Mouse (Mus musculus) midbrain, embryonic 14.5 days (tissue): ENCODE measurements around the gene Nprl3. TPM values are rescaled to one million over a fixed set of nuclear protein-coding genes. Genes with fewer than 3 reads are reported as not detected.

ENCODE experiments used
- ATAC-seq: fragments of 200-750 bp; cut with Nextera tagmentation; 2 replicates; pipeline ENCODE4 v1.8.0; 2017; ENCODE audit warnings: moderate number of reproducible peaks, moderate library complexity; ENCODE audit not compliant: low FRiP score, low TSS enrichment
- DNase-seq: peaks from one replicate; pipeline ENCODE4 v3.0.0-alpha.2; 2015
- H3K27ac ChIP-seq: fragments of 300-500 bp; sonication (generic); replicated peaks from 2 replicates; pipeline ENCODE4 v1.5.1; 2014; ENCODE audit warnings: mild to moderate bottlenecking, low read depth, low read length, moderate library complexity
- H3K27me3 ChIP-seq: fragments of 300-500 bp; sonication (generic); 2 replicates; pipeline ENCODE4 v1.6.1; 2014; ENCODE audit warnings: low read length, control low read depth, mixed read lengths; ENCODE audit not compliant: control insufficient read depth, insufficient read depth
- H3K36me3 ChIP-seq: fragments of 300-500 bp; sonication (generic); 2 replicates; pipeline ENCODE4 v1.6.1; 2014; ENCODE audit warnings: low read length, control low read depth; ENCODE audit not compliant: control insufficient read depth, insufficient read depth
- H3K4me1 ChIP-seq: fragments of 300-500 bp; sonication (generic); 2 replicates; pipeline ENCODE4 v1.6.1; 2014; ENCODE audit warnings: mild to moderate bottlenecking, antibody characterized with exemption, low read length, control low read depth; ENCODE audit not compliant: control insufficient read depth, insufficient read depth
- H3K4me2 ChIP-seq: fragments of 300-500 bp; sonication (generic); 2 replicates; pipeline ENCODE4 v1.6.1; 2014; ENCODE audit warnings: mild to moderate bottlenecking, low read length, moderate library complexity
- H3K4me3 ChIP-seq: fragments of 300-500 bp; sonication (generic); replicated peaks from 2 replicates; pipeline ENCODE4 v1.5.1; 2014; ENCODE audit warnings: low read depth, low read length
- H3K9ac ChIP-seq: fragments of 300-500 bp; sonication (generic); replicated peaks from 2 replicates; pipeline ENCODE4 v1.6.1; 2014; ENCODE audit warnings: mild to moderate bottlenecking, low read length, moderate library complexity
- H3K9me3 ChIP-seq: fragments of 300-500 bp; sonication (generic); 2 replicates; pipeline ENCODE4 v1.6.1; 2016; ENCODE audit warnings: low read length, control low read depth, mixed read lengths; ENCODE audit not compliant: control insufficient read depth
- WGBS: fragments of 180-500 bp; shearing (Covaris S2); extraction: QIAGEN DNeasy Blood & Tissue Kit; methylation state at CpG from one replicate; pipeline ENCODE4 v1.1.7; 2014; 5-methylcytosine and 5-hydroxymethylcytosine counted together
- polyA plus RNA-seq: library from polyadenylated mRNA; unstranded; fragments of >200 nt; fragmentation: Nextera tagmentation; extraction: Ambion mirVana; gene quantifications from 2 replicates; pipeline ENCODE4 v1.2.1, GENCODE M21; 2014

Nprl3 gene
- 33.6 and 36.9 TPM in 2 replicates for polyA plus RNA-seq

DNA sequence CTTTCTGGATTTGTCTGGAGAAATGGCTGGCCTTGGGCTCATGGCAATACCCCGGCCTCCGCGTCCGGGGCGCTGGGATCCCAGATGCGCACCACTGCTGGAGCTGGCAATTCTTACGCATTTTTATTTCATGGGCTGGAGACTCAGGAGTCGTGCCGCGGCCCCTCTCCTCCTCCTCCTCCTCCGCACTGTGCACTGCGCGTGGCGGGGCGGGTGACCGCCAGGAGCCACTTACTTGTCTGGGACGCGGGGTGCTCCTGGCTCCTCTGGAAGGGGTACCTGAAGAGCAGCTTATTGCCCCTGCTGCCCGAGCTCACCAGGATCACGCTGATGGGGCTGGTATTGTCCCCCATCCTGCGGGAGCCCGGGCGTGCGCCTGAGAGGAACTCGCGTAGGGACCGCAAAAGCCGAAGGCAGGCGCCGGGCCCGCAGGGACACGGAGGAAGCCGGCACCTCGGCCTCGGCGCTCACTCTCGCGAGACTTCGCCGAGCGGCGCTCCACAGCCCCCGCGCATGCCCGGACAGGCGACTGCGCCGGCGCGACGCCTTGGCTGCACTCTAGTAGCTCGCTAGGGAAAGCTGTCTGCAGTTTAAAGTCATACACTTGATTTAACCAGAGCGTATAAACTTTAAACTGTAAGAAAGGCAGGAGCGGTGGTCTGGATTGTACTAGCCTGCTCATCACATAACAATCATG lies at the start of gene Nprl3:
TSS of gene Nprl3 (minus strand) at position 520 of the 697 bp plus-strand sequence.
- peak within 1 kb of the TSS; percentile 95 for H3K9ac ChIP-seq
- H3K4me1 ChIP-seq = peaks cover 7% of the 10 kb centered on the region; the same call in 1 of the 2 replicates
- peak; percentile 98 for ATAC-seq
- H3K27me3 ChIP-seq = no peaks in the 10 kb centered on the region
- DNase-seq = peak; percentile 99
- 0 out of 2 replicates have a peak, but pooled peaks cover 5% of the 10 kb centered on the region for H3K36me3 ChIP-seq
- H3K4me3 ChIP-seq = peak within 1 kb of the TSS; percentile 91
- under 1% methylated on average over 54 of the region's 54 CpGs for WGBS
- H3K27ac ChIP-seq = peak within 1 kb of the TSS; percentile 97
- H3K9me3 ChIP-seq = no peaks in the 10 kb centered on the region
- peak within 1 kb of the TSS; percentile 65 for H3K4me2 ChIP-seq

DNA sequence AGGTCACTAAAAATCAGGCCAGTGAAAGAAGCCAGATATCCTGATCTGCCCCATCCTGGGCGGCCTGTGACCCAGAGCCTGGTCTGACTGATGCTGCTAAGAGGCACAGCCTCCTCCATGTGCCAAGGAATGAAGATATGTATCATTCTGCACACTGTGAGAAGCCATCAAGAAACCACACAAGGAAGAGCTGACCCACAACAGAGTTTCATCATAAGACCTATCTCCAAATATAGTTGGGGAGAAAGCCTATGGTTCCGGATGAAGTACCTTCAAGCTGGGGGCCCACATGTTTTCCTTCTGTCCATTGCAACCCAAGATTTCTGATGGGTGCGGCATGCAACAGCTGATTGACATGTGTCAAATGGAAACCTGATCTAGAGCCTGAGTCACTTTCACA lies 48.5 kb upstream of the Nprl3 start:
- H3K9ac ChIP-seq = no peak overlapping the region
- no peaks in the 10 kb centered on the region for H3K4me1 ChIP-seq
- H3K9me3 ChIP-seq = no peaks in the 10 kb centered on the region
- WGBS = 92% methylated on average over 3 of the region's 3 CpGs
- ATAC-seq (no peak), DNase-seq (no peak)
- H3K4me3 ChIP-seq = no peak overlapping the region
- H3K4me2 ChIP-seq = no peak overlapping the region
- no peaks in the 10 kb centered on the region for H3K36me3 ChIP-seq
- no peak overlapping the region for H3K27ac ChIP-seq
- H3K27me3 ChIP-seq = no peaks in the 10 kb centered on the region

DNA sequence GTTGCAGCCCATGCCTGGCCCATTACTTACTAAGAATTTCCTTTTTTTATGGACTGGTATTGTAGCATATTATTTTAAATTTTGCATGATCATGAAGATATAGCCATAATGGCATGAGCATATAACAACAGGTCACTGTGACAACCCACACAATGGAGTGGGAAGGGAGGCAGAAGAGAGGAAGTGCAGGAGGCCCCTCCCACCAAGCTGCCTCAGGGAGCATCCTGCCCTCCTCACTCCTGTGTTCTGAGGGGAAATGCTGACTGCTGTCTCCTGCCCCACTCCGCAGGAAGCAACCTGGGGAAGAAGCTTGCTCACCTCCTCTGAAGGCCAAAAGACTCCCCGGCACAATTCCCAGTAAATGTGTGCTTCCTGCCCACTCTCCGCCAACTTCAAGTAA lies 42.4 kb upstream of the Nprl3 start:
- no peaks in the 10 kb centered on the region for H3K9me3 ChIP-seq
- DNase-seq = no peak
- H3K36me3 ChIP-seq = no peaks in the 10 kb centered on the region
- no peaks in the 10 kb centered on the region for H3K4me1 ChIP-seq
- H3K4me3 ChIP-seq = no peak overlapping the region
- H3K27me3 ChIP-seq = no peaks in the 10 kb centered on the region
- no peak overlapping the region for H3K27ac ChIP-seq
- ATAC-seq = no peak
- H3K4me2 ChIP-seq = no peak overlapping the region
- 84% methylated on average over 3 of the region's 3 CpGs for WGBS
- no peak overlapping the region for H3K9ac ChIP-seq

DNA sequence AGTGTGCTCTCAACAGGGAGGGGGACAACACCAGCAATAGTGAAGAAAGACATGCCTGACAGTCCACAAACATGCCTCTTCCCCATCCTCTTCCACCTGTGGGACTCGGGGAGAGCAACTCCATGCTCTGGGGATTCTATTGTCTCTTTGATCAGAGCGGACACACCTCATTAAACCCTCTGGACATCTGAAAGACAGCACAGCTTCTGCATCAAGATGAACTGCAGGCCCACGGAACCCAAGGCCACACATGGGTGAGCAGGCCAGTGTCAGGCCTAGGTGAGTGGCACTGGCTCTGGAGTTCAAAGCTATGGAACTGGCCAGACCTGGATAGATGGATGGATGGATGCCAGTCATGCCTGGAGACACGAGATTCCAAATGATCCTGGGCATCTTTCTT lies 41.9 kb upstream of the Nprl3 start:
- no peak overlapping the region for H3K9ac ChIP-seq
- H3K9me3 ChIP-seq = no peaks in the 10 kb centered on the region
- no peak overlapping the region for H3K4me2 ChIP-seq
- no peak for DNase-seq
- no peaks in the 10 kb centered on the region for H3K27me3 ChIP-seq
- no peak overlapping the region for H3K4me3 ChIP-seq
- no peak overlapping the region for H3K27ac ChIP-seq
- 14% methylated on average over 4 of the region's 4 CpGs for WGBS
- no peak for ATAC-seq
- H3K4me1 ChIP-seq = no peaks in the 10 kb centered on the region
- H3K36me3 ChIP-seq = no peaks in the 10 kb centered on the region

DNA sequence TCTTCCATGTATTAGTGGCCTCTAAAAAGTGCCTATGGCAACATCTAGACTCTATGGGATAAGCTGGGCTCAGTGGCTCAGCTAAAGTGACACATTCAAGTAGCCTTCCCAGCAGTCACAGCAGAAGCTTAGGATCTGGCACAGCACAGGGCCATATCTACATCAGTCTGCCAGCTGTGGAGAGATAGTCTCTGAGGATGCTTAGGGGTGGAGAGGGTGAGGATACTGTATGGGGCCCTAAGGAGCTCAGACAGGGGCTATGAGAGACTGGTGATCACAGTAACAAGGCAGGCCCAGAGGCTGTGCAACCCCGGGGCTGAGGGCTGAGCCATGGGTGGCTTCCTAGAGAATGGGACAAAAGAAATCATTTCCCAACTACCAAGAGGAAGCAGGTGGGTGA lies 39.5 kb upstream of the Nprl3 start:
- H3K9me3 ChIP-seq = no peaks in the 10 kb centered on the region
- WGBS = 81% methylated on average over 1 of the region's 1 CpGs
- no peaks in the 10 kb centered on the region for H3K36me3 ChIP-seq
- H3K9ac ChIP-seq = no peak overlapping the region
- no peaks in the 10 kb centered on the region for H3K4me1 ChIP-seq
- no peak for DNase-seq
- ATAC-seq = no peak
- no peak overlapping the region for H3K27ac ChIP-seq
- H3K4me3 ChIP-seq = no peak overlapping the region
- no peaks in the 10 kb centered on the region for H3K27me3 ChIP-seq
- no peak overlapping the region for H3K4me2 ChIP-seq

DNA sequence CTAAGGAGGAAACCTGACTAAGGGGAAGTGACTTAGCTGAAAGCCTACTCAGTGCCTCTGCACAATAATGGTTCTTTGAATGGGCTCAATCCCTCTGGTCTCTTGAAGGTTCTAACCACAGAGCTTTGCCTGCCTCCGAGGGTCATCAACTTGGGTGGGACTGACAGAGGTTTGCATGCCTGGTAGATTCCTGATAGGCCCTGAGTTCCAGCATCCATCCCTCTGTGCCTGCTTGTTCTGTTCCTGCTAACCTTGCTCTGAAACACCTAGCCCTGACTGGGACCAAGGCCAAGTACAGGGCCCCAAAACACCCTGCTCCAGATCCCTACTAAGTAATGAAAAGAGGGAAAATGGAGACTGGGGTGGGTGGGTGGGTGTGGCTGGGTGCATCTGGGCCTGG lies 35.9 kb upstream of the Nprl3 start:
- no peaks in the 10 kb centered on the region for H3K36me3 ChIP-seq
- no peak overlapping the region for H3K4me3 ChIP-seq
- no peaks in the 10 kb centered on the region for H3K9me3 ChIP-seq
- no peak for ATAC-seq
- no peak overlapping the region for H3K27ac ChIP-seq
- no peaks in the 10 kb centered on the region for H3K4me1 ChIP-seq
- H3K9ac ChIP-seq = no peak overlapping the region
- no peak overlapping the region for H3K4me2 ChIP-seq
- WGBS = 78% methylated on average over 1 of the region's 1 CpGs
- H3K27me3 ChIP-seq = no peaks in the 10 kb centered on the region
- DNase-seq = no peak

DNA sequence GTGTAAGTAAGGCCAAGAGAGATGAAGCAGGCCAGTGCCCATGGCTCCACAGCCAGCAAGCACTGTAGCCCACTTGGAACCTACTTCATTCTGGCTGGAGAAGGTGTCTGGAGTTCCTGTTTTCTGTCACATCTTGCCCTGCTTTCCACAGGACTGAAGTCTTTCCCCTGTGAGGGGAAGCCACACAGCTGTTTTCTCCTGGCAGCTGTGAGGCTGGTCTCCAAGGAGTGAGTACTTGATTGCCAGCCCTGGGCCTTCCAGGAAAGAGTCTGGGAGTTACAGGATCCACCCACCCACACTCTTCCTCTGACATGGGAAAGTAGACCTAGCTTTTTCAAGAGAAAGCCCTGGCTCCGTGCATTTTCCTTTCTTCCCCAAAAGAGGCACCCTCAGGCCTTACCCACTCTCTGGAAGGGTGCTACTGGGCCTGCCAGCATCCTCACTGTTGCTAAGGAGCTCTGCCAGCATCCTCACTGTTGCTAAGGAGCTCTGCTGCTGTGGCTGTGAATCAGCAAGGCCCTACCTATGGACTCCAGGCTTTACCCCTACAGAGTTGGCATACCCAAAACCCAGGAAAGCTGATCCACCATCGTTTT lies 35.4 kb upstream of the Nprl3 start:
- H3K4me2 ChIP-seq = no peak overlapping the region
- ATAC-seq (no peak), DNase-seq (peak; percentile 29)
- H3K36me3 ChIP-seq = no peaks in the 10 kb centered on the region
- H3K9ac ChIP-seq = no peak overlapping the region
- no peaks in the 10 kb centered on the region for H3K4me1 ChIP-seq
- no peak overlapping the region for H3K4me3 ChIP-seq
- H3K27me3 ChIP-seq = no peaks in the 10 kb centered on the region
- H3K27ac ChIP-seq = no peak overlapping the region
- WGBS = 58% methylated on average over 2 of the region's 2 CpGs
- no peaks in the 10 kb centered on the region for H3K9me3 ChIP-seq

DNA sequence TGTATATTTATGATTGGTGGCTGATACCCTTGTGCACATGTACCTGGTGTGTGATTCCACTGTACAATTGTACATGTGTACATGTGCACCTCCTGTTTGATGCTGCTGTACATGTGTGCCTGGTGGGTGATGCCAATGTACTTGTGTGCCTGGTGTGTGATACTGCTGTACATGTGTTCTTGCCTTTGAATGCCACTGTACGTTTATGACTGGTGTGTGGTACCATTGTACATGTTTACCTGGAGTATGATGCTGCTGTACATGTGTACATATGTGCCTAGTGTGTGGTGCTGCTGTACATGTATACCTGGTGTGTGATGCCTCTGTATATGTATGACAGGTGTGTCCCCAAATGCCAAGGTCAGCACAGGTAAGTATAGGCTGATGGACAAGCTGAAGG lies 34.0 kb upstream of the Nprl3 start:
- no peak for ATAC-seq
- 78% methylated on average over 1 of the region's 1 CpGs for WGBS
- no peaks in the 10 kb centered on the region for H3K27me3 ChIP-seq

More for the DNA sequence above, 34.0 kb upstream of the Nprl3 start:
- no peaks in the 10 kb centered on the region for H3K36me3 ChIP-seq
- no peaks in the 10 kb centered on the region for H3K9me3 ChIP-seq
- no peak for DNase-seq
- no peak overlapping the region for H3K4me2 ChIP-seq
- H3K27ac ChIP-seq = no peak overlapping the region
- no peak overlapping the region for H3K9ac ChIP-seq
- H3K4me3 ChIP-seq = no peak overlapping the region
- no peaks in the 10 kb centered on the region for H3K4me1 ChIP-seq
